Mouse (Mus musculus): ENCODE data around the gene Tulp2. TPM values are rescaled to one million over a fixed set of nuclear protein-coding genes. Genes with fewer than 3 reads are reported as not detected.
A peak's percentile ranks its signal among the peaks of the same experiment; 100 is the strongest.

Tulp2 gene
- polyA plus RNA-seq, 1 experiment from 2014 or later, result 1.5 TPM

- 0 out of 2 replicates have a peak, but pooled peaks cover 3% of the 10 kb centered on the region for H3K4me1 ChIP-seq (ENCODE audit: control insufficient read depth, insufficient read depth, low read length)
- H3K36me3 ChIP-seq (ENCODE audit: control insufficient read depth, insufficient read depth, low read length), result peaks cover 8% of the 10 kb centered on the region; the same call in 1 of the 2 replicates
- peak within 1 kb of the TSS; percentile 55 for H3K4me3 ChIP-seq (ENCODE audit: low read depth, low read length)
- no peaks in the 10 kb centered on the region for H3K27me3 ChIP-seq (ENCODE audit: control insufficient read depth, insufficient read depth, low read length)
- H3K9ac ChIP-seq (ENCODE audit: low read depth, low read length), result peak within 1 kb of the TSS; percentile 80
- H3K27ac ChIP-seq (ENCODE audit: low read depth, low read length), result peak within 1 kb of the TSS; percentile 57; the same call in 1 of the 2 replicates
- peak within 1 kb of the TSS; percentile 76 for H3K4me2 ChIP-seq
- WGBS (ENCODE audit: insufficient replicate concordance), result 6% methylated on average over 38 of the region's 38 CpGs
- peak; percentile 31 for ATAC-seq (replicated peaks; ENCODE audit: insufficient number of reproducible peaks, low FRiP score, low TSS enrichment)
- H3K9me3 ChIP-seq (replicated peaks; ENCODE audit: control insufficient read depth, low read length), result no peaks in the 10 kb centered on the region
Measured at GRCm38 (mm10) chr7:45488293-45489204, 6.9 kb downstream of the Tulp2 start, which contains the start of gene Dhdh. Gene Dhdh (minus strand): TSS chr7:45488805.

GRCm38 (mm10) chr7:45489578-45489977 is 7.9 kb downstream of the Tulp2 start:
- Histone ChIP-seq H3K27ac (ENCODE audit: low read depth, low read length) (no peak overlapping the region), H3K36me3 (ENCODE audit: control insufficient read depth, insufficient read depth, low read length) (peaks cover 17% of the 10 kb centered on the region), H3K4me2 (0 out of 2 replicates have a peak overlapping the region, but pooled peaks have one; percentile 76), H3K4me3 (ENCODE audit: low read depth, low read length) (no peak overlapping the region), H3K27me3 (ENCODE audit: control insufficient read depth, insufficient read depth, low read length) (no peaks in the 10 kb centered on the region), H3K9me3 (replicated peaks; ENCODE audit: control insufficient read depth, low read length) (no peaks in the 10 kb centered on the region), H3K9ac (ENCODE audit: low read depth, low read length) (no peak overlapping the region), H3K4me1 (ENCODE audit: control insufficient read depth, insufficient read depth, low read length) (0 out of 2 replicates have a peak, but pooled peaks cover 3% of the 10 kb centered on the region)
- no peak for ATAC-seq (replicated peaks; ENCODE audit: insufficient number of reproducible peaks, low FRiP score, low TSS enrichment)
- 55% methylated on average over 7 of the region's 7 CpGs for WGBS (ENCODE audit: insufficient replicate concordance)

- WGBS (ENCODE audit: insufficient replicate concordance), result 40% methylated on average over 9 of the region's 9 CpGs
- Histone ChIP-seq H3K4me2 (peak overlapping the region; percentile 27), H3K4me3 (ENCODE audit: low read depth, low read length) (no peak overlapping the region), H3K4me1 (ENCODE audit: control insufficient read depth, insufficient read depth, low read length) (0 out of 2 replicates have a peak, but pooled peaks cover 3% of the 10 kb centered on the region), H3K36me3 (ENCODE audit: control insufficient read depth, insufficient read depth, low read length) (peaks cover 27% of the 10 kb centered on the region), H3K27ac (ENCODE audit: low read depth, low read length) (no peak overlapping the region), H3K9ac (ENCODE audit: low read depth, low read length) (no peak overlapping the region), H3K27me3 (ENCODE audit: control insufficient read depth, insufficient read depth, low read length) (no peaks in the 10 kb centered on the region), H3K9me3 (replicated peaks; ENCODE audit: control insufficient read depth, low read length) (no peaks in the 10 kb centered on the region)
- 0 out of 2 replicates have a peak, but pooled peaks have one; percentile 12 for ATAC-seq (replicated peaks; ENCODE audit: insufficient number of reproducible peaks, low FRiP score, low TSS enrichment)
Measured at GRCm38 (mm10) chr7:45490822-45491221, 9.1 kb downstream of the Tulp2 start.

- Histone ChIP-seq H3K27ac (ENCODE audit: low read depth, low read length) (no peak overlapping the region), H3K9me3 (replicated peaks; ENCODE audit: control insufficient read depth, low read length) (no peaks in the 10 kb centered on the region), H3K9ac (ENCODE audit: low read depth, low read length) (no peak overlapping the region), H3K4me3 (ENCODE audit: low read depth, low read length) (no peak overlapping the region), H3K27me3 (ENCODE audit: control insufficient read depth, insufficient read depth, low read length) (no peaks in the 10 kb centered on the region), H3K4me1 (ENCODE audit: control insufficient read depth, insufficient read depth, low read length) (0 out of 2 replicates have a peak, but pooled peaks cover 3% of the 10 kb centered on the region), H3K36me3 (ENCODE audit: control insufficient read depth, insufficient read depth, low read length) (peaks cover 27% of the 10 kb centered on the region), H3K4me2 (peak overlapping the region; percentile 27)
- no peak for ATAC-seq (replicated peaks; ENCODE audit: insufficient number of reproducible peaks, low FRiP score, low TSS enrichment)
- WGBS (ENCODE audit: insufficient replicate concordance), result 26% methylated on average over 3 of the region's 3 CpGs
Measured at GRCm38 (mm10) chr7:45491264-45491663, 9.6 kb downstream of the Tulp2 start.

- Histone ChIP-seq H3K4me2 (no peak overlapping the region), H3K9ac (ENCODE audit: low read depth, low read length) (no peak overlapping the region), H3K27ac (ENCODE audit: low read depth, low read length) (no peak overlapping the region), H3K36me3 (ENCODE audit: control insufficient read depth, insufficient read depth, low read length) (peaks cover 27% of the 10 kb centered on the region), H3K9me3 (replicated peaks; ENCODE audit: control insufficient read depth, low read length) (no peaks in the 10 kb centered on the region), H3K4me1 (ENCODE audit: control insufficient read depth, insufficient read depth, low read length) (0 out of 2 replicates have a peak, but pooled peaks cover 3% of the 10 kb centered on the region), H3K27me3 (ENCODE audit: control insufficient read depth, insufficient read depth, low read length) (no peaks in the 10 kb centered on the region), H3K4me3 (ENCODE audit: low read depth, low read length) (no peak overlapping the region)
- ATAC-seq (replicated peaks; ENCODE audit: insufficient number of reproducible peaks, low FRiP score, low TSS enrichment), result no peak
- WGBS (ENCODE audit: insufficient replicate concordance), result 91% methylated on average over 8 of the region's 8 CpGs
Measured at GRCm38 (mm10) chr7:45492225-45492844, 10.7 kb downstream of the Tulp2 start.

- H3K27me3 ChIP-seq (ENCODE audit: control insufficient read depth, insufficient read depth, low read length), result no peaks in the 10 kb centered on the region
- no peak overlapping the region for H3K9ac ChIP-seq (ENCODE audit: low read depth, low read length)
- H3K4me2 ChIP-seq, result no peak overlapping the region
- no peak overlapping the region for H3K4me3 ChIP-seq (ENCODE audit: low read depth, low read length)
- H3K9me3 ChIP-seq (replicated peaks; ENCODE audit: control insufficient read depth, low read length), result no peaks in the 10 kb centered on the region
- WGBS (ENCODE audit: insufficient replicate concordance), result 88% methylated on average over 5 of the region's 5 CpGs
- 0 out of 2 replicates have a peak, but pooled peaks cover 3% of the 10 kb centered on the region for H3K4me1 ChIP-seq (ENCODE audit: control insufficient read depth, insufficient read depth, low read length)
- ATAC-seq (replicated peaks; ENCODE audit: insufficient number of reproducible peaks, low FRiP score, low TSS enrichment), result no peak
- no peak overlapping the region for H3K27ac ChIP-seq (ENCODE audit: low read depth, low read length)
- peaks cover 29% of the 10 kb centered on the region for H3K36me3 ChIP-seq (ENCODE audit: control insufficient read depth, insufficient read depth, low read length)
Measured at GRCm38 (mm10) chr7:45492951-45493350, 11.3 kb downstream of the Tulp2 start.

- Histone ChIP-seq H3K27ac (ENCODE audit: low read depth, low read length) (no peak overlapping the region), H3K36me3 (ENCODE audit: control insufficient read depth, insufficient read depth, low read length) (peaks cover 42% of the 10 kb centered on the region)
Measured at GRCm38 (mm10) chr7:45494548-45494947, 12.9 kb downstream of the Tulp2 start.

GRCm38 (mm10) chr7:45498427-45498826 is 16.8 kb downstream of the Tulp2 start:
- ATAC-seq (replicated peaks; ENCODE audit: insufficient number of reproducible peaks, low FRiP score, low TSS enrichment), result no peak
- Histone ChIP-seq H3K9me3 (replicated peaks; ENCODE audit: control insufficient read depth, low read length) (no peaks in the 10 kb centered on the region), H3K9ac (ENCODE audit: low read depth, low read length) (no peak overlapping the region), H3K27me3 (ENCODE audit: control insufficient read depth, insufficient read depth, low read length) (no peaks in the 10 kb centered on the region), H3K4me3 (ENCODE audit: low read depth, low read length) (no peak overlapping the region), H3K4me1 (ENCODE audit: control insufficient read depth, insufficient read depth, low read length) (peaks cover 3% of the 10 kb centered on the region; the same call in 1 of the 2 replicates), H3K4me2 (no peak overlapping the region), H3K27ac (ENCODE audit: low read depth, low read length) (no peak overlapping the region), H3K36me3 (ENCODE audit: control insufficient read depth, insufficient read depth, low read length) (peaks cover 38% of the 10 kb centered on the region)
- 94% methylated on average over 6 of the region's 6 CpGs for WGBS (ENCODE audit: insufficient replicate concordance)

More at GRCm38 (mm10) chr7:45494548-45494947, 12.9 kb downstream of the Tulp2 start:
- Histone ChIP-seq H3K4me1 (ENCODE audit: control insufficient read depth, insufficient read depth, low read length) (peaks cover under 1% of the 10 kb centered on the region; the same call in 1 of the 2 replicates), H3K4me2 (no peak overlapping the region), H3K9me3 (replicated peaks; ENCODE audit: control insufficient read depth, low read length) (no peaks in the 10 kb centered on the region), H3K27me3 (ENCODE audit: control insufficient read depth, insufficient read depth, low read length) (no peaks in the 10 kb centered on the region), H3K9ac (ENCODE audit: low read depth, low read length) (no peak overlapping the region), H3K4me3 (ENCODE audit: low read depth, low read length) (no peak overlapping the region)
- WGBS (ENCODE audit: insufficient replicate concordance), result 83% methylated on average over 9 of the region's 9 CpGs
- no peak for ATAC-seq (replicated peaks; ENCODE audit: insufficient number of reproducible peaks, low FRiP score, low TSS enrichment)

Measured in heart, embryonic 11.5 days (tissue).